Mouse (Mus musculus) E14TG2a.4 (cell line): Measurements from ENCODE around the gene 9130019O22Rik.

Experiments used
- CTCF ChIP-seq: conservative IDR thresholded peaks from 2 replicates; pipeline ENCODE4 v1.5.1; 2014; ENCODE audit warnings: low read length
- NANOG ChIP-seq: IDR thresholded peaks from 2 replicates; pipeline ENCODE4 v1.6.1; 2014; ENCODE audit warnings: borderline replicate concordance, low read length, mixed read lengths
- POU5F1 ChIP-seq: IDR thresholded peaks from 2 replicates; pipeline ENCODE4 v1.6.1; 2014; ENCODE audit warnings: low read length, borderline replicate concordance

- TF ChIP-seq CTCF (no peak), NANOG (no peak), POU5F1 (no peak)
Measured at GRCm38 (mm10) chr7:127346676-127347075, 40.3 kb downstream of the 9130019O22Rik start.
